Mouse (Mus musculus): ENCODE data around the gene Pik3ip1. TPM values are rescaled to one million over a fixed set of nuclear protein-coding genes. Genes with fewer than 3 reads are reported as not detected.
A peak's percentile ranks its signal among the peaks of the same experiment; 100 is the strongest.

The Pik3ip1 gene
- polyA plus RNA-seq, 1 experiment from 2014 or later, result 13.2 TPM

GRCm38 (mm10) chr11:3291311-3292061 is 38.7 kb upstream of the Pik3ip1 start:
- peaks cover 33% of the 10 kb centered on the region for H3K36me3 ChIP-seq
- H3K4me2 ChIP-seq, result peak overlapping the region; percentile 86
- H3K9me3 ChIP-seq (replicated peaks), result no peaks in the 10 kb centered on the region
- peak overlapping the region; percentile 85 for H3K4me3 ChIP-seq (replicated peaks)
- peaks cover 62% of the 10 kb centered on the region for H3K4me1 ChIP-seq
- ATAC-seq (replicated peaks; ENCODE audit: low FRiP score), result no peak
- 1% methylated on average over 26 of the region's 26 CpGs for WGBS
- H3K27me3 ChIP-seq, result no peaks in the 10 kb centered on the region
- H3K9ac ChIP-seq, result peak overlapping the region; percentile 99
- peak overlapping the region; percentile 100 for H3K27ac ChIP-seq

GRCm38 (mm10) chr11:3292062-3292421 is 38.2 kb upstream of the Pik3ip1 start:
- Histone ChIP-seq H3K4me2 (peak overlapping the region; percentile 86), H3K27ac (peak overlapping the region; percentile 100), H3K9ac (peak overlapping the region; percentile 99), H3K4me3 (replicated peaks) (peak overlapping the region; percentile 85), H3K27me3 (no peaks in the 10 kb centered on the region), H3K4me1 (peaks cover 68% of the 10 kb centered on the region), H3K9me3 (replicated peaks) (no peaks in the 10 kb centered on the region), H3K36me3 (peaks cover 39% of the 10 kb centered on the region)
- 0% methylated on average over 8 of the region's 8 CpGs for WGBS
- ATAC-seq (replicated peaks; ENCODE audit: low FRiP score), result peak; percentile 34

- H3K9me3 ChIP-seq (replicated peaks), result no peaks in the 10 kb centered on the region
- H3K4me1 ChIP-seq, result peaks cover 68% of the 10 kb centered on the region
- peak overlapping the region; percentile 99 for H3K9ac ChIP-seq
- H3K36me3 ChIP-seq, result peaks cover 46% of the 10 kb centered on the region
- WGBS, result 2% methylated on average over 8 of the region's 8 CpGs
- ATAC-seq (replicated peaks; ENCODE audit: low FRiP score), result 0 out of 2 replicates have a peak, but pooled peaks have one; percentile 2
- H3K27me3 ChIP-seq, result no peaks in the 10 kb centered on the region
- H3K4me3 ChIP-seq (replicated peaks), result peak overlapping the region; percentile 85
- H3K27ac ChIP-seq, result peak overlapping the region; percentile 100
- peak overlapping the region; percentile 86 for H3K4me2 ChIP-seq
Measured at GRCm38 (mm10) chr11:3292711-3293249, 37.4 kb upstream of the Pik3ip1 start.

GRCm38 (mm10) chr11:3293361-3293760 is 36.8 kb upstream of the Pik3ip1 start:
- Histone ChIP-seq H3K4me1 (peaks cover 66% of the 10 kb centered on the region), H3K27me3 (no peaks in the 10 kb centered on the region), H3K9me3 (replicated peaks) (no peaks in the 10 kb centered on the region), H3K9ac (peak overlapping the region; percentile 99), H3K27ac (peak overlapping the region; percentile 100), H3K4me2 (peak overlapping the region; percentile 86), H3K36me3 (peaks cover 52% of the 10 kb centered on the region), H3K4me3 (replicated peaks) (peak overlapping the region; percentile 85)
- no peak for ATAC-seq (replicated peaks; ENCODE audit: low FRiP score)
- WGBS, result 37% methylated on average over 4 of the region's 4 CpGs

GRCm38 (mm10) chr11:3294641-3295040 is 35.6 kb upstream of the Pik3ip1 start:
- 88% methylated on average over 2 of the region's 2 CpGs for WGBS
- 0 out of 2 replicates have a peak overlapping the region, but pooled peaks have one; percentile 85 for H3K4me3 ChIP-seq (replicated peaks)

GRCm38 (mm10) chr11:3296056-3296455 is 34.1 kb upstream of the Pik3ip1 start:
- no peaks in the 10 kb centered on the region for H3K27me3 ChIP-seq
- H3K4me3 ChIP-seq (replicated peaks), result no peak overlapping the region
- H3K4me2 ChIP-seq, result no peak overlapping the region
- H3K9ac ChIP-seq, result no peak overlapping the region
- 71% methylated on average over 5 of the region's 5 CpGs for WGBS
- H3K4me1 ChIP-seq, result peaks cover 66% of the 10 kb centered on the region
- no peaks in the 10 kb centered on the region for H3K9me3 ChIP-seq (replicated peaks)
- H3K27ac ChIP-seq, result no peak overlapping the region
- no peak for ATAC-seq (replicated peaks; ENCODE audit: low FRiP score)
- H3K36me3 ChIP-seq, result peaks cover 79% of the 10 kb centered on the region

More at GRCm38 (mm10) chr11:3294641-3295040, 35.6 kb upstream of the Pik3ip1 start:
- Histone ChIP-seq H3K27ac (no peak overlapping the region), H3K36me3 (peaks cover 65% of the 10 kb centered on the region), H3K27me3 (no peaks in the 10 kb centered on the region), H3K9me3 (replicated peaks) (no peaks in the 10 kb centered on the region), H3K9ac (peak overlapping the region; percentile 99; the same call in 1 of the 2 replicates), H3K4me2 (peak overlapping the region; percentile 86), H3K4me1 (peaks cover 67% of the 10 kb centered on the region)
- ATAC-seq (replicated peaks; ENCODE audit: low FRiP score), result no peak

GRCm38 (mm10) chr11:3297871-3298812 is 32.1 kb upstream of the Pik3ip1 start:
- H3K4me2 ChIP-seq, result no peak overlapping the region
- H3K4me1 ChIP-seq, result peaks cover 54% of the 10 kb centered on the region
- no peak overlapping the region for H3K4me3 ChIP-seq (replicated peaks)
- H3K9ac ChIP-seq, result no peak overlapping the region
- WGBS, result 82% methylated on average over 10 of the region's 10 CpGs
- no peaks in the 10 kb centered on the region for H3K27me3 ChIP-seq
- no peaks in the 10 kb centered on the region for H3K9me3 ChIP-seq (replicated peaks)
- no peak overlapping the region for H3K27ac ChIP-seq
- peaks cover 99% of the 10 kb centered on the region for H3K36me3 ChIP-seq
- no peak for ATAC-seq (replicated peaks; ENCODE audit: low FRiP score)

GRCm38 (mm10) chr11:3298813-3299185 is 31.4 kb upstream of the Pik3ip1 start:
- Histone ChIP-seq H3K27me3 (no peaks in the 10 kb centered on the region), H3K36me3 (peaks cover 99% of the 10 kb centered on the region), H3K4me1 (peaks cover 47% of the 10 kb centered on the region), H3K4me3 (replicated peaks) (no peak overlapping the region), H3K4me2 (no peak overlapping the region), H3K9me3 (replicated peaks) (no peaks in the 10 kb centered on the region), H3K9ac (no peak overlapping the region), H3K27ac (no peak overlapping the region)
- ATAC-seq (replicated peaks; ENCODE audit: low FRiP score), result no peak
- WGBS, result 91% methylated on average over 14 of the region's 14 CpGs

GRCm38 (mm10) chr11:3301075-3301474 is 29.1 kb upstream of the Pik3ip1 start:
- Histone ChIP-seq H3K27me3 (no peaks in the 10 kb centered on the region), H3K4me2 (no peak overlapping the region), H3K9me3 (replicated peaks) (no peaks in the 10 kb centered on the region), H3K36me3 (peaks cover 100% of the 10 kb centered on the region), H3K27ac (no peak overlapping the region), H3K4me1 (peaks cover 26% of the 10 kb centered on the region), H3K9ac (no peak overlapping the region), H3K4me3 (replicated peaks) (no peak overlapping the region)
- ATAC-seq (replicated peaks; ENCODE audit: low FRiP score), result no peak; the same call in 1 of the 2 replicates
- 93% methylated on average over 5 of the region's 5 CpGs for WGBS

GRCm38 (mm10) chr11:3302385-3302784 is 27.8 kb upstream of the Pik3ip1 start:
- H3K4me1 ChIP-seq, result peaks cover 13% of the 10 kb centered on the region
- ATAC-seq (replicated peaks; ENCODE audit: low FRiP score), result no peak
- H3K4me2 ChIP-seq, result no peak overlapping the region
- 82% methylated on average over 4 of the region's 4 CpGs for WGBS
- no peak overlapping the region for H3K9ac ChIP-seq
- no peaks in the 10 kb centered on the region for H3K9me3 ChIP-seq (replicated peaks)
- no peak overlapping the region for H3K27ac ChIP-seq
- no peaks in the 10 kb centered on the region for H3K27me3 ChIP-seq
- peaks cover 100% of the 10 kb centered on the region for H3K36me3 ChIP-seq
- H3K4me3 ChIP-seq (replicated peaks), result no peak overlapping the region

- no peak for ATAC-seq (replicated peaks; ENCODE audit: low FRiP score)
- H3K4me1 ChIP-seq, result peaks cover 9% of the 10 kb centered on the region
- 77% methylated on average over 4 of the region's 4 CpGs for WGBS
- H3K4me3 ChIP-seq (replicated peaks), result no peak overlapping the region
- H3K9me3 ChIP-seq (replicated peaks), result no peaks in the 10 kb centered on the region
- H3K9ac ChIP-seq, result no peak overlapping the region
- no peak overlapping the region for H3K27ac ChIP-seq
- peaks cover 100% of the 10 kb centered on the region for H3K36me3 ChIP-seq
- H3K4me2 ChIP-seq, result no peak overlapping the region
- no peaks in the 10 kb centered on the region for H3K27me3 ChIP-seq
Measured at GRCm38 (mm10) chr11:3302792-3303191, 27.4 kb upstream of the Pik3ip1 start.

GRCm38 (mm10) chr11:3305821-3306220 is 24.4 kb upstream of the Pik3ip1 start:
- WGBS, result 94% methylated on average over 4 of the region's 4 CpGs
- Histone ChIP-seq H3K36me3 (peaks cover 100% of the 10 kb centered on the region), H3K27me3 (no peaks in the 10 kb centered on the region), H3K4me2 (no peak overlapping the region), H3K9ac (no peak overlapping the region), H3K4me3 (replicated peaks) (no peak overlapping the region), H3K4me1 (no peaks in the 10 kb centered on the region), H3K9me3 (replicated peaks) (no peaks in the 10 kb centered on the region), H3K27ac (no peak overlapping the region)
- ATAC-seq (replicated peaks; ENCODE audit: low FRiP score), result no peak

Measured in kidney, embryonic 15.5 days (tissue).